Mouse (Mus musculus) MEL (cell line): Measurements from ENCODE around the gene Chrne. TPM values are rescaled to one million over a fixed set of nuclear protein-coding genes. Genes with fewer than 3 reads are reported as not detected.

Experiments used
- DNase-seq: peaks from one replicate; pipeline ENCODE4 v3.0.0; 2011; ENCODE audit warnings: low read depth, low spot score
- H3K27ac ChIP-seq: 2 replicates; pipeline ENCODE4 v1.5.1; 2012; ENCODE audit warnings: low read depth, mild to moderate bottlenecking, control low read depth, low read length, moderate library complexity; ENCODE audit not compliant: control insufficient read depth
- H3K27me3 ChIP-seq, 2 experiments: fragments of 150-350 bp in 1 of 2; sonication (generic) in 1 of 2; 2 replicates each; pipeline ENCODE4 v1.6.1; 2012; ENCODE audit warnings: low read length in 2 of 2, mild to moderate bottlenecking in 2 of 2, improper control_type of control experiment in 1 of 2, moderate library complexity in 1 of 2; ENCODE audit not compliant: insufficient read depth in 2 of 2, control insufficient read depth in 1 of 2
- H3K36me3 ChIP-seq, 2 experiments: 2 replicates each; pipeline ENCODE4 v1.6.1; 2012 to 2014; ENCODE audit warnings: low read length in 2 of 2, improper control_type of control experiment in 1 of 2, inconsistent platforms in 1 of 2, mild to moderate bottlenecking in 1 of 2; ENCODE audit not compliant: insufficient read depth in 2 of 2, control insufficient read depth in 1 of 2
- H3K4me1 ChIP-seq, 2 experiments: fragments of 150-350 bp in 1 of 2; sonication (generic) in 1 of 2; 2 replicates each; pipeline ENCODE4 v1.6.1; 2012; ENCODE audit warnings: low read length in 2 of 2, improper control_type of control experiment in 1 of 2, mild to moderate bottlenecking in 1 of 2; ENCODE audit not compliant: insufficient read depth in 2 of 2, control insufficient read depth in 1 of 2
- H3K4me3 ChIP-seq, 2 experiments: fragments of 150-350 bp in 1 of 2; sonication (generic) in 1 of 2; 2 replicates each; pipeline ENCODE4 v1.5.1; 2012; ENCODE audit warnings: low read depth in 2 of 2, low read length in 2 of 2, mild to moderate bottlenecking in 2 of 2, moderate library complexity in 2 of 2, control low read depth in 1 of 2, improper control_type of control experiment in 1 of 2; ENCODE audit not compliant: control insufficient read depth in 1 of 2, insufficient read depth in 1 of 2
- H3K79me2 ChIP-seq: 2 replicates; pipeline ENCODE4 v1.6.1; 2012; ENCODE audit warnings: mild to moderate bottlenecking, low read length, moderate library complexity; ENCODE audit not compliant: control insufficient read depth, poor library complexity, insufficient read depth
- H3K9ac ChIP-seq: 2 replicates; pipeline ENCODE4 v1.6.1; 2012; ENCODE audit warnings: low read depth, mild to moderate bottlenecking, control low read depth, low read length, moderate library complexity; ENCODE audit not compliant: control insufficient read depth, poor library complexity, severe bottlenecking
- H3K9me3 ChIP-seq: fragments of 150-350 bp; sonication (generic); replicated peaks from 2 replicates; pipeline ENCODE4 v1.6.1; 2012; ENCODE audit warnings: mild to moderate bottlenecking, low read length, improper control_type of control experiment, moderate library complexity; ENCODE audit not compliant: insufficient read depth
- BHLHE40 ChIP-seq: IDR thresholded peaks from 2 replicates; pipeline ENCODE4 v1.6.1; 2012; ENCODE audit warnings: low read depth, mild to moderate bottlenecking, inconsistent platforms, low read length, improper control_type of control experiment, borderline replicate concordance
- ELF1 ChIP-seq: IDR thresholded peaks from 2 replicates; pipeline ENCODE4 v1.6.1; 2014; ENCODE audit warnings: low read depth, mild to moderate bottlenecking, inconsistent platforms, low read length, improper control_type of control experiment, moderate library complexity
- EP300 ChIP-seq, 2 experiments: IDR thresholded peaks; 2 replicates each; pipeline ENCODE4 v1.6.1; 2011; ENCODE audit warnings: improper control_type of control experiment in 2 of 2, low read length in 2 of 2, low read depth in 1 of 2, mild to moderate bottlenecking in 1 of 2
- ETS1 ChIP-seq: IDR thresholded peaks from 2 replicates; pipeline ENCODE4 v1.6.1; 2012; ENCODE audit warnings: low read depth, mild to moderate bottlenecking, inconsistent platforms, low read length, improper control_type of control experiment, moderate library complexity
- GATA1 ChIP-seq: IDR thresholded peaks from 2 replicates; pipeline ENCODE4 v1.6.1; 2011; ENCODE audit warnings: low read depth, low read length, improper control_type of control experiment
- HCFC1 ChIP-seq: IDR thresholded peaks from 2 replicates; pipeline ENCODE4 v1.6.1; 2012; ENCODE audit warnings: low read depth, mild to moderate bottlenecking, inconsistent platforms, low read length, improper control_type of control experiment, moderate library complexity
- JUND ChIP-seq: IDR thresholded peaks from 2 replicates; pipeline ENCODE4 v1.6.1; 2011; ENCODE audit warnings: low read depth, mild to moderate bottlenecking, improper control_type of control experiment, low read length
- KAT2A ChIP-seq: conservative IDR thresholded peaks from 2 replicates; pipeline ENCODE4 v1.6.1; 2012; ENCODE audit warnings: low read depth, low read length, improper control_type of control experiment, inconsistent platforms
- MAX ChIP-seq: IDR thresholded peaks from 2 replicates; pipeline ENCODE4 v1.6.1; 2011; ENCODE audit warnings: low read length, improper control_type of control experiment
- MEF2A ChIP-seq: IDR thresholded peaks from 2 replicates; pipeline ENCODE4 v1.6.1; 2014; ENCODE audit warnings: low read depth, mild to moderate bottlenecking, inconsistent platforms, low read length, improper control_type of control experiment; ENCODE audit not compliant: poor library complexity, insufficient replicate concordance, severe bottlenecking; ENCODE audit errors: extremely low read depth
- MXI1 ChIP-seq: IDR thresholded peaks from 2 replicates; pipeline ENCODE4 v1.6.1; 2011; ENCODE audit warnings: mild to moderate bottlenecking, low read depth, low read length, improper control_type of control experiment
- MYC ChIP-seq: IDR thresholded peaks from 2 replicates; pipeline ENCODE4 v1.6.1; 2011; ENCODE audit warnings: low read depth, mild to moderate bottlenecking, low read length, improper control_type of control experiment, moderate library complexity
- POLR2A ChIP-seq, 2 experiments: IDR thresholded peaks; 2 replicates each; pipeline ENCODE4 v1.6.1; 2011 to 2012; ENCODE audit warnings: low read length in 2 of 2, mild to moderate bottlenecking in 2 of 2, control low read depth in 1 of 2, improper control_type of control experiment in 1 of 2, low read depth in 1 of 2, moderate library complexity in 1 of 2; ENCODE audit not compliant: control insufficient read depth in 1 of 2, insufficient read depth in 1 of 2, poor library complexity in 1 of 2
- POLR2AphosphoS5 ChIP-seq: IDR thresholded peaks from 2 replicates; pipeline ENCODE4 v1.6.1; 2012; ENCODE audit warnings: low read depth, borderline replicate concordance, mild to moderate bottlenecking, inconsistent platforms, low read length, moderate library complexity, mixed read lengths
- RCOR1 ChIP-seq: IDR thresholded peaks from 2 replicates; pipeline ENCODE4 v1.6.1; 2012; ENCODE audit warnings: low read depth, mild to moderate bottlenecking, inconsistent platforms, low read length, improper control_type of control experiment
- SIN3A ChIP-seq: IDR thresholded peaks from 2 replicates; pipeline ENCODE4 v1.6.1; 2012; ENCODE audit warnings: low read length, improper control_type of control experiment, inconsistent platforms
- TAL1 ChIP-seq: IDR thresholded peaks from 2 replicates; pipeline ENCODE4 v1.6.1; 2012; ENCODE audit warnings: mild to moderate bottlenecking, inconsistent platforms, low read length, moderate library complexity, mixed read lengths
- TBP ChIP-seq: IDR thresholded peaks from 2 replicates; pipeline ENCODE4 v1.8.0; 2011; ENCODE audit warnings: low read depth, low read length, improper control_type of control experiment
- TCF12 ChIP-seq: IDR thresholded peaks from 2 replicates; pipeline ENCODE4 v1.6.1; 2014; ENCODE audit warnings: low read depth, mild to moderate bottlenecking, inconsistent platforms, low read length, improper control_type of control experiment, moderate library complexity
- UBTF ChIP-seq: IDR thresholded peaks from 2 replicates; pipeline ENCODE4 v1.6.1; 2012; ENCODE audit warnings: low read depth, mild to moderate bottlenecking, inconsistent platforms, low read length, improper control_type of control experiment, moderate library complexity, borderline replicate concordance; ENCODE audit not compliant: insufficient read depth
- USF1 ChIP-seq: IDR thresholded peaks from 2 replicates; pipeline ENCODE4 v1.6.1; 2014; ENCODE audit warnings: low read depth, mild to moderate bottlenecking, inconsistent platforms, low read length, improper control_type of control experiment, moderate library complexity
- ZC3H11A ChIP-seq: IDR thresholded peaks from 2 replicates; pipeline ENCODE4 v1.6.1; 2012; ENCODE audit warnings: low read depth, mild to moderate bottlenecking, inconsistent platforms, low read length, improper control_type of control experiment
- ZKSCAN1 ChIP-seq: IDR thresholded peaks from 2 replicates; pipeline ENCODE4 v1.6.1; 2012; ENCODE audit warnings: low read depth, mild to moderate bottlenecking, inconsistent platforms, low read length, improper control_type of control experiment, moderate library complexity
- polyA plus RNA-seq, 2 experiments: library from polyadenylated mRNA; stranded (reverse) in 1 of 2; unstranded in 1 of 2; fragments of >175 nt in 1 of 2; fragments of >200 nt in 1 of 2; gene quantifications; 2 replicates each; pipeline versions ENCODE4 v1.2.1 to v1.2.4; 2012; ENCODE audit warnings: low replicate concordance in 2 of 2, low read depth in 1 of 2; ENCODE audit not compliant: insufficient read length in 2 of 2, insufficient read depth in 1 of 2, missing spikeins in 1 of 2
- total RNA-seq: library from RNA; depleted of rRNA; stranded (reverse); fragments of 300-350 nt; gene quantifications from 2 replicates; pipeline ENCODE4 v1.2.3, GENCODE M21; 2012

The Chrne gene
- total and polyA plus RNA-seq, 3 experiments = 0.33 to 0.54 TPM; not detected in 1

DNA sequence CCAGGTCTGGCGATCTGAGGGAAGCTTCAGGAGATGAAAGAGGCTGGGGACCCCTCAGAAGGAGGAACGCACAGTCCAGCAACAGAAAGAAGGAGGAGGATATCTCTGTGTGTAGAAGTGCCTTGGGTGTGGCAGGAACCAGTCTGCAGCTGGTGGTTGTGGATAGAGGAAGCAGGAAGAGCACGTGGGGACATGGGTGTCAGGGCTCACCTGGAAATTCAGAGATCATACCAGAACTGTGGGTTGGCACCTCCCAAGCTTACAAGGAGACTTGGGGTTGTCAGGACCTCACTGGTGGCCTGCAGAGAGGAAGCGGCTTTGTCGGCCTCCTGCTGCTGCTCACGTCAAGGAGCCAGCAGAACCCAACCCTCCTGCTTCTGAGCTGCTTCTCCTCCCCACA is 21.7 kb downstream of the Chrne start:
- Histone ChIP-seq H3K79me2 (peaks cover 3% of the 10 kb centered on the region; the same call in 1 of the 2 replicates), H3K27ac (peak overlapping the region; percentile 73), H3K9me3 (no peaks in the 10 kb centered on the region), H3K36me3 (peaks cover 5 to 20% of the 10 kb centered on the region in 2 experiments), H3K4me1 (peaks cover 15 to 30% of the 10 kb centered on the region in 2 experiments), H3K9ac (peak overlapping the region; percentile 29), H3K4me3 (no peak overlapping the region), H3K27me3 (no peaks in the 10 kb centered on the region)
- no peak for TF ChIP-seq HCFC1
- TF ChIP-seq MAX = peak; percentile 92
- TF ChIP-seq MEF2A = no peak
- TF ChIP-seq TCF12 = peak; percentile 83
- no peak for TF ChIP-seq ZC3H11A
- peak; percentile 92 for TF ChIP-seq SIN3A
- no peak for TF ChIP-seq ZKSCAN1
- peak; percentile 95 for TF ChIP-seq MYC
- peak; percentile 63 for TF ChIP-seq GATA1
- TF ChIP-seq USF1 = peak; percentile 84
- TF ChIP-seq KAT2A = no peak
- TF ChIP-seq RCOR1 = no peak
- peak; percentile 93 for TF ChIP-seq MXI1
- peak; percentile 88 for TF ChIP-seq ETS1
- peak; percentile 79 to 89 for TF ChIP-seq EP300 (IDR thresholded peaks at IDR 0.05; ENCODE audit: low read depth in 1 of 2, low read length in 2 of 2)
- peak; percentile 73 for TF ChIP-seq TAL1
- TF ChIP-seq UBTF = no peak
- no peak for TF ChIP-seq JUND
- TF ChIP-seq TBP = no peak
- peak in 1 of 2 experiments; percentile 27; a peak in 1 of 4 replicates for TF ChIP-seq POLR2A (IDR thresholded peaks at IDR 0.05; ENCODE audit: control insufficient read depth in 1 of 2, insufficient read depth in 1 of 2, low read depth in 1 of 2, low read length in 2 of 2, poor library complexity in 1 of 2)
- peak; percentile 65; the same call in 1 of the 2 replicates for TF ChIP-seq ELF1
- peak; percentile 77; the same call in 1 of the 2 replicates for TF ChIP-seq BHLHE40
- TF ChIP-seq POLR2AphosphoS5 = no peak
- peak; percentile 88 for DNase-seq
